Mouse (Mus musculus) kidney, postnatal 4 days (tissue): ENCODE results near the gene Dalrd3.

Experiments
- DNase-seq, 2 experiments: peaks; one replicate each; pipeline ENCODE4 v3.0.0; 2021; ENCODE audit warnings: mixed read lengths in 2 of 2

Dalrd3 gene

DNA sequence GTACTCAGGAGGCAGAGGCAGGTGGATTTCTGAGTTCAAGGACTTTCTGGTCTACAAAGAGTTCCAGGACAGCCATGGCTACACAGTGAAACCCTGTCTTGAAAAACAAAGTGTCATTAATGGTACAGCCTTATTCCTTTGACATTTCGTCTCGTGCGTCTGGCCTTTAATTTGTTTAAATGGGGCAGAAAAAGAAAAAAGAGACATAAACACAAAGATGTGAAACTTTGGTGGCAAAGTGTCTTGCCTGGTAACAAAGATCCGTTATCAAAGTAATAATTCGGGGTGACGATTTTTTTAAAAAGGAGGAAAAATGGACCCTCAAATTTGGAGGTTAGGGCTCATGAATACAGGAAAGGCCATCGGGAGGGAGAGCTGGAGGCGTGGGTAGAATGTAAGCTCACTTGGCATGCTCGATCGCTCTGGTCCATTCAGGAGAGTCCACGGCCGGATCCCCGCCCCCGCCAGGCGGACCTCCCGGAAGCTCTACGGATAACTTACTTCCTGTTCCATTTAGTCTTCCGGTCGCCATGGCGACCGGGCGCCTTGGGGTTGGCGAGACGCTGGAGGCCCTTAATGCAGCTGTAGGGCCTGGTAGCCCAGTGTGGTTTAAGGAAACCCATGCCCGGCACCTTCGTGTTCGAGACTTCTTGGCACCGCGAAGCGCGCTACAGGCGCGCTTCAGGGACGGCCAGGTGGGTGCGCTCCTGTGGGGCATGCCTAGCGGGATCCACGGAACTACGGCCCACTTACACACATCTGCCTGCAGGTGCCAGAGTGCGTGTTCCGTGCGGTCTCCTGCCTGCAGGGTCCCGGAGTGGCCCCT, at the start of gene Dalrd3:
TSS of gene Dalrd3 (plus strand) at position 506 of the 826 bp plus-strand sequence.
- peak; percentile 94 to 97 for DNase-seq

DNA sequence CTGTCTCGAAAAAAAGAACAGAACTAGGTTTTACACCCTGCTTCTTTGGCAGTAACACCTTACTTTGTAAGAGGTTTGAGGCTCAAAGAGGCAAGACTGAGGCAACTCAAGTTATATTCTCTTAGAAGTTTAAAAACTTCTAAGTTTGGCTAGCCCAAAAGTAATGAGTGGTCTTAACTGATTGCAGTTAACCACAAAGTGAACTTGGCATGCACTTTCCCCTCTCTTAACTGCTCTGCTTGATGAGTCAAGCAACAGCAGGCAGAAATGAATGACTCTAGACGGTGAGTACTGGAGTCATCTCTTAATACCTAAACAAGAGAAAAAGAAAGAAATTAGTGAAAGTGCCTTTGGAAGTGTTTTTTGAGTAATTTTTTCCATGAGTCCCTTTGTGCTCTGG, 48.1 kb upstream of the Dalrd3 start:
- DNase-seq: no peak

DNA sequence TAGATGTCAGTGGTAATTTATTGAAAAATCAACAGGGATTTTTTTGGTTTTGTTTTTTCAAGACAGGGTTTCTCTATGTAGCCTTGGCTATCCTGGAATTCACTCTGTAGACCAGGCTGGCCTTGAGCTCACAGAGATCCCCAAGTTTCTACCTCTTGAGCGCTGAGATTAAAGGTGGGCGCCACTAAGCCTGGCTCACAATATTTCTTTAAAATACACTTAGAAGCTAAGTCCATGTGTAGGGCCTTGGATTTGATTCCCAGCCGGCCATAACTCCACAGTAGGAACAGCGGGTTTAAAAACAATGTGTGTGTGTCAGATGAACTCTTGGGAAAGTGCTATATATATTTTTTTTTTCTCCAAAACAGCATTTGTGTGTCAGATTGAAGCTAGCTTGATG, 46.3 kb upstream of the Dalrd3 start:
- no peak for DNase-seq

DNA sequence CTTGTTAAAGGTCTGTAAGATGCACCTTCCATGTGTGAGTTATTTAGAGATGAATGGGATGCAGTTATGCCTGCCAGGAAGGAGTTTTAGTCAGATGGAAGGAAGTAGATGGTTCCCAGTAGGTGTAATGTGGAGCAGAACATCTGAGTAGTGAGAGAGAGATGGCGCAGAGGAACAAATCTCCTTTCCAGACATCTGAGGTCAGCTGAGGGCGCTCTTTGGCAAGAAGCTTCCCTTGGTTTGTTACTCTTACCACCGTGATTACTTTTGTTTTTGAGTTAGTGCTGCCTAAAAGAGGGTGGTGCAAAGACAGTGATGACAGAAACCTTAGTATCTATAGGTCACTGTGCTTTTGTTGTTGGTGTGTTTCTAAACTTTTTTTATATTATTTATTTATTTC, 44.3 kb upstream of the Dalrd3 start:
- DNase-seq: no peak

DNA sequence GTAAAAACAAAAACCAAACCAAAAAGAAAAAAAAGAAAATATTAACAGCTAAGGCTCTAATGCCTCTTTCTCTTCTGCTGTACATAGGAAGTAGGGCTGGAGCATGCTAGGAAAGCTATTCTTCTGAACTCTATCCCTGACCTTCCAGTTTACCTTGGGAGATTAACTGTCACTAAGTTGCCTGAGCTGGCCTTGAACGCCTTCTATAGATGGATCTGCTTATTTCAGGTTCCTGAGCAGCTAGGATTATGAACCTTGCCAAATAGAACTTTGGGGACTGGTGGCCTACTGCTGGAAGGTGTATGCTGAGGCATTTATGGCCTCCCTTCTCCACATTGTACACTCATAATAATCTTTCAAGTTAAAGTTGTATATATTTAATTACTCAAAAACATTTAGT, 38.7 kb upstream of the Dalrd3 start:
- DNase-seq: no peak

DNA sequence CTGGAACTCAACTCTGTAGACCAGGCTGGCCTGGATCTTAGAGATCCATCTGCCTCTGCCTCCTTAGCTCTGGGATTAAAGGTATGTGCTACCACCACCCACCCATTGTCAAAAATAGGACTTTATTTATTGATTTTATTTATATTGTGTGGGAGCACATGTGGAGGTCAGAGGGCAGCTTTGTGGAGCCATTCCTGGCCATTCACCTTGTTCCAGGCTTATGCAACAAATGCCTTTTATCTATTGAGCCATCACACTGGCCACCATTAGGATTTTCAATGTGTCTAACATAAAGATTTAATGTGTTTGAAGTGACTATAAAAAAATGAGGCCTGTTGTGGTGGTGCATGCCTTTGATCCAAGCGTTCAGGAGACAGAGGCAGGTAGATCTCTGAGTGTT, 38.2 kb upstream of the Dalrd3 start:
- DNase-seq: no peak

DNA sequence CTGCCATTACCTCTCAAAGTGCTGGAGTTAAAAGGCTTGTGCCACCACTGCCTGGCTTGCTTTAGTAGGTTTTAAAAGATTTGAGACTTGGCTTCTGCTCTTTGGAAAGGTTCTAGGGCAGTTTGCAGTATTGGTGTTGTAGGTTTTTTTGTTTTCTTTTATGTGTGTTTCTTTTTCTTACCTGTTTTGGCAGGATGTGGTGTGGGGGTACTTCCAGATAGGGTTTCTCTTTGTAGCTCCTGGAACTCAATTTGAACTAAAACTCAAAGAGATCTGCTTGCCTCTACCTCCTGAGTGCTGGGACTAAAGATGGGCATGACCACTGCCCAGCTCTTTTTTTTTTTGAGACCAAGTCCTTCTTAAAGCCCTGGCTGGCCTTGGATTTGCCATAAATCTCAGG, 28.8 kb upstream of the Dalrd3 start:
- DNase-seq: no peak

DNA sequence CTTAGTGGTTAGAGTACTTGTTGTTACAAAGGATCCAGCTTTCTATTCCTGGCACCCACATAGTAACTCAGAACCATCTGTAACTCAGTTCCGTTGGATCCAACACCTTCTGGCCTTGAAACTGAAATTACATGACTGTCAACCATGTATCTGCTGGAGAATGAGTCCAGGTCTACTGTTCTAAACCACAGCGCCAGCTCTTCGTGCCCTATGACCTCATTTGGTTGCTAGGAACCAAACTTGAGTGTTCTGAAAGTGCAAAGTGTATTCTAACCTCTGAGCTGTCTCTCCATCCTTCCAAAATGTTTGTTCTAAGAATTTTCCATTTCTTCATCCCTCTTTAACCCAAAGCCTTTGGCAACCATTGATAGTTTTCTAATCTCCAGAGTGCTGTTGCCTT, 23.7 kb upstream of the Dalrd3 start:
- no peak for DNase-seq

DNA sequence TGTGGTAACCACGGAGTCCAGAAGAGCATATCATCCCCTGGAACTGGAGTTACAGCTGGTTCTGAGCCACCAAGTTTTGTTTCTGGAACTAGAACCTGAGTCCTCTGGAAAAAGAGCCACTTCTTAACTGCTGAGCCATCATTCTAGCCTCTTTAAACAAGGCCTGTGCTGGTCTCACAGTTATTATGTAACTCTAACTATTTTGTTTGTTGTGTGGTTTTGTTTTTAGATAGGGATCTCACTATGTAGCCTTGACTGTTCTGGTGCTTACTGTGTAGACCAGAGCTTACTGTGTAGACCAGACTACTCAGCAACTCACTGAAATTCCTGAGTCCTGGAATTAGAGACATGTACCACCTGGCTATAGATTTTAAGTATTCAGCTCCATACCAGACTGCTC, 22.8 kb upstream of the Dalrd3 start:
- no peak for DNase-seq

DNA sequence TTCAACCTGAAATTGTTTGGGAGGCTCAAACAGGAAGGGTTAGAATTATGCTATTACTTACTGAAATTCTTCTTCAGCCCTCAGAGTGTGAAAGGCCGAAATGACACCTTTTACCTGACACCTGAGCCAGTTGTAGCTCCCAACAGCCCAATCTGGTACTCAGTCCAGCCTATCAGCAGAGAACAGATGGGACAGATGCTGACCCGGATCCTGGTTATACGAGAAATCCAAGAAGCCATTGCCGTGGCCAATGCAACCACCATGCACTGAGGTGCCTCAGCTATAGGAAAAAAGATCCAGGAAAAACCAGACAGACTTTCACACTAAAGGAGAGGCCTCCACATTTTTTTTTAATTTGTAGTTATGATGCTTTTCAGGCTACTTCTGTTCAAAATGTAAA, 10.5 kb upstream of the Dalrd3 start:
- DNase-seq: no peak

DNA sequence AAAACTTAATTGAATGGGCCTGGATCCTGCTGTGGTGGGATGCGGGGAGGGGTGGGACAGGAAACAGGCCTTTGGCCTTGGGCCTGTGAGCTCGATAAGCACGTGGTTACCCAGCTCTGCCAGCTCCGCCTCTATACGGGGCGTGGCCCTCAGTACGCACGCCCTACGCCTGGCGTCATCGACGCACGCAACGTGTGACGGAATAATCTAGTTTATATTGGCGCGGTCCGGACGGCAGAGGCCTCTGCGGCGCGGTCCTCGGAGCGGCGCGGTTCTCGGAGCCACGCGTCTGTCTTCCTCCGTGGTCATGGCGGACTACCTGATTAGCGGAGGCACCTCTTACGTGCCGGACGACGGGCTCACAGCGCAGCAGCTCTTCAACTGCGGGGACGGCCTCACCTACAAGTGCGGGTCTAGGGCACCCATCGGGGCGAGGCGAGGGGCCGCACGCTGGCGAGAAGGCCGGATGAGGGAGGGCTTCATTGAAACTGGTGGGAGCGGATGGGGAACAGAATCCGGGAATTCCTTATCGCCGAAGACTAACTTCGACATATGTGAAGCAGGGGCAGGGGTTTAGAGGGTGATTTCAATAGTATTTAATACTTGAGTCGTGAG, 9.4 kb upstream of the Dalrd3 start, which contains the start of gene Impdh2:
TSS of gene Impdh2 (plus strand) at position 60 of the 615 bp plus-strand sequence.
- DNase-seq: peak; percentile 97 to 98

DNA sequence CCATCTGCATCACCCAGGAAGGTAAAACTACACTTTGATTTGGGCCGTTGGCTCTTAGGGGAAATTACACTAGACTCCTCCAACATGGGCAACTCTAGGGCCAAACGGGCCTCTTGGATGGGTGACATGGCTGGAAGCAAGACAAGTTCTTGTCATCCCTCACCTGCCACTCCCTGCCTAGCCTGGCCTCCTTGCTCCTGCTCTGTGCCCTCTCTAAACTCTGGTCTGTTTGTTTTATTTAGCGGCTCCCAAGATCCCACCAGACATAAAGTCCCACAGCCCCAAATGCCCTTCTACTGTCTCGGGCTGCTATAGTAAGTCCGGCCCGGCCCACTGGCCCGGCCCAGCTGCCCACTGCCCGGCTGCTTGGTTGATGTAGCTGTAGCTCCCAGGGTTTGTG, 6.0 kb upstream of the Dalrd3 start:
- no peak for DNase-seq

DNA sequence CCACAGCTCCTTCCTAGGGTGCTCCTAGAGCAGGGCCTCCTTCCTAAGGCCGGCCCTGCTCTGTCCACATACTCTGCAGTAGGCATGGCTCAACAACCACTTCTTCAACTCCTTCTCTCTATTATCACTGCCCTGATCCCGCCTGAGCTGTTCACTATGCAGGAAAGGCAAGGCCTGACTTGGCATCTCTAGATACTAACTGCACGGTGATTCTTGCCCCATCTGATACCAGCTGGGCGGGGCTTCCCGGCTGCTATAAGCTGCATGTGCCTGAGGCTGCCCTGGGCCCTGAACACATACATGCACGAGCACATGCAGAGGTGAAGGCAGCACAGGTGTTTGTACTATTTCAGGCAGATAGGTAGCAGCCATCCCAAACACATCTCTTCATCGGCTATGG, 5.6 kb upstream of the Dalrd3 start:
- DNase-seq: no peak

DNA sequence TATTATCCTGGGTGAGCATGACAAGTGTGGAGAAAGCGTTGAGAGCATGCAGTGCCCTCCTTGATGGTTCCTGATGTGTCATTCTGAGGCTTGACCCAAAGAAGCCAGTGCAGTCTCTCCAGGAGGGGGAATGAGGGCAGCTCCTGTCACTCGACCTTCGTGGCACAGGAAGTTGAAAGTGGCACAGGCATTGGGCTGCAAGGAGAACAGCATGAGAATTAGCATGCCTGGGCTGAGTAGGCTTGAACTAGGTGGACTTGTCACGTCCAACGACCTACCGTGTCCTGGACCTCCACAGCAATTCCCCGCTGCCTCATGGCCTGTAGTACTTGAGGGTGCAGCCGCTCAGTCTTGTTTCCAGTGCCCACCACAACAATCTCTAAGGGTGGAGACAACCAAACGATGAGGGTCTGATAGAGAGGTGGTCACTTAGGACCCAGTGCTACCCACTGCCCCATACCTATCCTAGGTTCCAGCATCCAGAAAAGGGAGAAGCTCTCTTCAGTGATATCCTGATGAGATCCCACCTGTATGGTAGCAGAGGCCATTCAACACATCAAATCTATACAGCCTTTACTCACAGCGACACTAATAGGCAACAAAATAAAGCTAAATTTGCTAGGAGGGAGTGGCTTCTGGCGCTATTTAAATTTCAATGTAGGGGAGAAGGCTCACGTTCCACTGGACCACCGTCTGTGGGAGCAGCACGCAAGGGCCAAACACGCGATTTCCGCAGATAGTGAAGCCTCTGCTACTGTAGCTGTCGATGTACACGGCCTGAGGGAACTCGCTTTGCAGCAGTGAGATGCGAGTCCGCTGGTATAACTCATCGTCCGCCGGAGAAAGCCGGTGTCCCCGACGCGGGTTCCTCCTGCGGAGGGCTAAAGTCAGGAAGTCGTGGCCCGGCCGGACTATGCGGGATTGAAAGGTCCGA, 3.5 kb upstream of the Dalrd3 start:
- peak in 1 of 2 experiments; percentile 51 for DNase-seq

DNA sequence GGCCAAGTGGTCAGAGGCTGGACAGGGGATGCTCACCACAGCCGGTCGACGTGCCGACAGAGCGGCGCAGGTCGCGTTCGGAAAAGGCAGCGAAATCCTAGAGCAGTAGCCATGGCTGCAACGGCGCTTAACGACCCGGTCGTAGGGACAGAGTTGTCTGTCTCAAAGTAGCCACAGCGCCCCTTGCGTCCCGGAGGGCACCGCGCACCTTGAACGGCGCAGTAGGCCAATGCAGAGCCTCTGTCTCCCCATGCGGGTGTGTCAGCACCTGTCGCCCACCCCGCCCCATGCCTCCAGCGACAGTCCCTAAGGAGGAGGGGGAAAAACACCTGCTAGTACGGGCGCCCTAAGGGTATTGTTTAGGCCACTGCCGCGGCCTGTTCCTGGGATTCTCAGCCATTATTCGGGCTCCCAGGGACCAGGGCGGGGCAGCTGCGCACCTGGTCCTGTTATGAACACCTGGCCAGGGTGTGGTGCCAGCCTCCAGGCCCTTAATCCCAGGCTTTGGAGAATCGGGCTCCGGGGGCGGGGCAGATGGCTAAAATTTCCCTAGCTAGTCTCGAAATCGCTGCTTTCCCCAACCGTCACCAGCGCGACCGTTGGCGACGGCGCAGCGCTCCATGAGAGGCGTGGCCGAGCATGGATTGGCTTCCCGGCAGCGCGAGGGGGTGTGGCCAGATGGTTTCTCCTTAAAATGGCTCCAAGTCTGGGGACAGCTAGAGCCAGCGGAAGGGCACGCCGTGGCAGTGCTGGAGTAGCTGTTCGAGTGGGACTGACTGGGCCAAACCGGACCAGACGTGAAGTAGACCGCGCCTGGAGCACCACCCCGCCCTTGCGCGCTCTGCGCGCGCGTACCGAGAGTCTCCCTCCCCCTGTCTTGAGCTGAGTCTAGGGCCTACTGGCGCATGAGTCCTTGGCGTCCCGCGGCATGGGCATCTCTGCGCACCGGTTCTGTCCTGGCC, 2.6 kb upstream of the Dalrd3 start, which contains the start of gene Ndufaf3:
TSS of gene Ndufaf3 (minus strand) at position 620 of the 962 bp plus-strand sequence.
- peak; percentile 98 for DNase-seq

DNA sequence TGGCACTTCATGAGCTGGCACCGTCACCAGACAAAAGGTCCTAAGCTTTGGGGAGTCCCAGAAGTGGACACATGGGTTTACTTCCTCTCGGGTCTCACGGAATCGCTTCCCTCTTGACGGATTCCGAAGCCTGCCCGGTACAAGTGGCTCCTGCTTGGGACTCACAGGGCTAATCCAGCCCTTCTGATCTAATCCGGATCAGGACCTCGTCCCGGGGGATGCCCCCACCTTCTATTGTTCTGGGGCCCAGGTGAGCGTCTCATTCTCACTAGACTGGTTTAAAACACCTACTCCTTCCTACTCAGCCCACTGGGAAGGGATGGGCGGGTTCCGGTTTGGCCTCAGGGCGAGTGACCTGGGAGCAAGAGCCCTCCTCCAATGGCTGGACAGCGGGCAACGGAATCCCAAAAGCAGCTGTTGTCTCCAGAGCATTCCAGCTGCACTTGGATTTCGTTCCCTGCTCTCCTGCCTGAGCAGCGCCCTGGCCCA, 1.7 kb upstream of the Dalrd3 start:
- DNase-seq: peak in 1 of 2 experiments; percentile 47

DNA sequence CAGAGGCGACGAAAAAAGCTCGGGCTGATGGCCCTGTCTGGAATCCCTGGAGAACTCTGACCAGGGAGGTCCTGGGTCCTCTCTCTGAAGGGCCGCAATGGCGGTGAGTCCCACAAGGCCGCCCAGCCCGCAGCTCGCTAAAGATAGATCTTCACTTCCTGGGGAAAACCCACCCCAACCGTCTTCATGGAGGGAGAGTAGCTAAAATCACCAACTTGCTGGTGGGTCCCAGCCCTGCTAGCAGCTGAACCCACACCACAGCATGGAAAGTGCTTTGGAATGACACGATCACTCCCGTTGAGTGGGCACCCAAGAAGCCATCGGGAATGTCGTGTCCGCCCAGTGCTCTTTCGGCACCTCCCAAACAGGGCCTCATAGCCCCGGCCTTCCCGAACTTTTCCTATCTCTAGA, 1.2 kb upstream of the Dalrd3 start:
- no peak for DNase-seq

DNA sequence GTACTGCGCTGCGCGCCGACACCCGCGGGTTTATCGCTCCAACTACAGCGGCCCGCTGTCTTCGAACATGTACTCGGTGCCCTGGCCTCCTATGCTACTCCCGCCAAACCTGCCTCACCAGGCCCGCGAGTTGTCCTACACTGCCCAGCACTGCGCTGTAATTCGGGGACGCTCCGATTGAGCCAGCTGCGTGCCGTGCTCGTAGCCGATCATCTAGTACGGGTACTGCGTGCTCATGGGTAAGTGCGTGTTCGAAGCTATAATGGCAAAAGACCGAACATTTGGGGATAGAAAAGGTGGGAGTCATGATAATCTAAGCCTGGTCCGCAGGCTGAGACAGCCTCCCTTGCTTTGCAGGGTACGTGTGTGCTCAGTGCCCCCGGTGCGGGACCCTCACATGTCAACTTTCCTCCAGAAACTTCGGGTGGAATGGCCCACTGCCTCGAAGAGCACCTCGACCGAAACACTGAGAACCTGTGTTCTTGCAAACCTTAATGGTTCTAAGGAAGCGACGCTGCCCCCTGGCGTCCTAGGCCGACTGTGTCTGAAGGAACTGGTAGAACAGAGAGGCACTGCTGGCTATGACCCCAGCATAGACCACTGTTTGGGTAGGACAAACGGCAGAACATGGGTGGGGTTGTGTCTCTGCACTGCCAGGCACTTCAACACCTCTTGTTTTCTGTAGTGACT, 666 bp downstream of the Dalrd3 start:
- peak; percentile 93 to 95 for DNase-seq

DNA sequence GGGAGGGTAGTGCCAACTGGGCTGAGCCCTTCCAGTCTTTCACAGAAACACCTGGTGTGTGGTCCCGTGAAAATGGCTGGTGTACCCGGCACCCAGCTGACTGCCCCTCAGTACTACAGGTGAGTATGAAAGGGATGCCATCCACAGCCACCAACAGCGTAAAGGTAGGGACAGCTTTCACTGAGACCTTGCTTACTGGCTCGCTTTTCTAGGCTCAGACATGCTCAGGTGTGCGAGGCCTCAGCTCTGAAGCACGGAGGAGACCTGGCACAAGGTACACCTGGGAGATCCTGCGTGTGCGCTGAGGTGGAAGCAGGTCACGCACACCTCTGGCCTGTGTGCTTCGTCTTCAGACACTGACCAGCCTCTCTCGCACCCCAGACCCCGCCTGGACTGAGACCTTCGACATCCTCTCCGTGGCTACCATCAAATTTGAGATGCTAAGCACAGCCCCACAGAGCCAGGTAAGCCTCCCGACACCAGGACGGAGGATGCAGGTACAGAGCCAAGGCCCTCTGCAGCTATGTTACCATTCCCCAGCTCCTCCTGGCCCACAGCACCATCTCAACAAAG, 1.8 kb downstream of the Dalrd3 start:
- DNase-seq: no peak

DNA sequence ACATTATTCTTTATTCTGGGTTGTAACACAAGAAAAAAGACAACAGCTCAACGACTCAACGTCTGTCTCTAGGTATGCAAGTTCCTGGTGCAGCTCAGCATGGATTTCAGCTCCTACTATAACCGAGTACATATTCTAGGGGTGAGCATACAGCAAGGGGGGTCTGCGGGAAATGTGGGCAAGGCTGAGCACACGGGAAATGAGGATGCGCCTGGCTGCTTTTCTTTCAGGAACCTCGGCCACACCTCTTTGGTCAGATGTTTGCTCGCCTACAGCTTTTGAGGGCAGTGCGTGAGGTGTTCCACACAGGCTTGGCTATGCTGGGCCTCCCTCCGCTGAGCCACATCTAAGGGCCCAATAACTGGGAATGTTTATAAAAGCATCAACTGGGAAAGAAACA, 2.6 kb downstream of the Dalrd3 start:
- no peak for DNase-seq
